Mouse (Mus musculus) forebrain, embryonic 15.5 days (tissue): ENCODE measurements around the gene Prlr. TPM values are rescaled to one million over a fixed set of nuclear protein-coding genes. Genes with fewer than 3 reads are reported as not detected.

ENCODE experiments used
- ATAC-seq: fragments of 200-750 bp; cut with Nextera tagmentation; replicated peaks from 2 replicates; pipeline ENCODE4 v1.8.0; 2017; ENCODE audit warnings: mild to moderate bottlenecking, moderate TSS enrichment, moderate library complexity
- H3K27ac ChIP-seq: fragments of 300-500 bp; sonication (generic); replicated peaks from 2 replicates; pipeline ENCODE4 v1.5.1; 2015; ENCODE audit warnings: mild to moderate bottlenecking, inconsistent platforms
- H3K27me3 ChIP-seq: fragments of 300-500 bp; sonication (generic); 2 replicates; pipeline ENCODE4 v1.6.1; 2015; ENCODE audit warnings: inconsistent platforms
- H3K36me3 ChIP-seq: fragments of 300-500 bp; sonication (generic); 2 replicates; pipeline ENCODE4 v1.6.1; 2015; ENCODE audit warnings: mild to moderate bottlenecking, inconsistent platforms
- H3K4me1 ChIP-seq: fragments of 300-500 bp; sonication (generic); 2 replicates; pipeline ENCODE4 v1.6.1; 2015; ENCODE audit warnings: inconsistent platforms
- H3K4me2 ChIP-seq: fragments of 300-500 bp; sonication (generic); replicated peaks from 2 replicates; pipeline ENCODE4 v1.6.1; 2015; ENCODE audit warnings: mild to moderate bottlenecking, inconsistent platforms
- H3K4me3 ChIP-seq: fragments of 300-500 bp; sonication (generic); 2 replicates; pipeline ENCODE4 v1.5.1; 2015; ENCODE audit warnings: mild to moderate bottlenecking, inconsistent platforms
- H3K9ac ChIP-seq: fragments of 300-500 bp; sonication (generic); replicated peaks from 2 replicates; pipeline ENCODE4 v1.6.1; 2015; ENCODE audit warnings: mild to moderate bottlenecking, inconsistent platforms
- H3K9me3 ChIP-seq: fragments of 300-500 bp; sonication (generic); 2 replicates; pipeline ENCODE4 v1.6.1; 2016; ENCODE audit warnings: inconsistent platforms
- WGBS: fragments of 180-500 bp; shearing (Covaris S2); methylation state at CpG from one replicate; pipeline ENCODE4 v1.1.7; 2015; ENCODE audit warnings: mixed read lengths; 5-methylcytosine and 5-hydroxymethylcytosine counted together
- polyA plus RNA-seq: library from polyadenylated mRNA; unstranded; fragments of >200 nt; fragmentation: Nextera tagmentation; extraction: Ambion mirVana; gene quantifications from 2 replicates; pipeline ENCODE4 v1.2.1, GENCODE M21; 2015

Prlr gene
- polyA plus RNA-seq, 1 experiment from 2014 or later = 0.57 TPM

- Histone ChIP-seq H3K4me2 (no peak overlapping the region), H3K9me3 (no peaks in the 10 kb centered on the region), H3K27me3 (no peaks in the 10 kb centered on the region), H3K4me1 (no peaks in the 10 kb centered on the region), H3K27ac (no peak overlapping the region), H3K9ac (no peak overlapping the region), H3K4me3 (no peak overlapping the region), H3K36me3 (no peaks in the 10 kb centered on the region)
- no peak for ATAC-seq
Measured at GRCm38 (mm10) chr15:10283661-10284060, 106.6 kb downstream of the Prlr start.

DNA sequence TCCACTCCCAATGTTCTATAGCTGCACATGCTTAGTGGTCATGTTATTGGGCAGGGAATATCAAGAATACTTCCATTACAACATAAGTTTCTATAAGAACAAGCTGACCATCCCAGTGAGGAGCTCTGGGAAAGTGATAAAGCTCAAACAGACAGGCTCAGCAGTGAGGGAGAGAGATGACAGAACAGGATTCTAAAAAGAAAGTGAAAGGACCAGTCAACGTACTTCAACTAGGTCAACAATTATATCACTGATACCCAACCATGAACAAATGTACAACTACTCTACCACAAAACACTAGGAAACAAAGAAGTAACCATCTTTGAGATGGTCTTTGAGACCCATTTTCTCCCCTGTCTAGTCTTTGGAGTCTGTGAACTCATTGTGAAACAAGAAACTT, 119.5 kb downstream of the Prlr start:
- Histone ChIP-seq H3K27ac (no peak overlapping the region), H3K36me3 (no peaks in the 10 kb centered on the region), H3K27me3 (no peaks in the 10 kb centered on the region), H3K9me3 (no peaks in the 10 kb centered on the region), H3K4me3 (no peak overlapping the region), H3K9ac (no peak overlapping the region), H3K4me1 (no peaks in the 10 kb centered on the region), H3K4me2 (no peak overlapping the region)
- WGBS = 96% methylated on average over 1 of the region's 1 CpGs
- ATAC-seq = no peak

DNA sequence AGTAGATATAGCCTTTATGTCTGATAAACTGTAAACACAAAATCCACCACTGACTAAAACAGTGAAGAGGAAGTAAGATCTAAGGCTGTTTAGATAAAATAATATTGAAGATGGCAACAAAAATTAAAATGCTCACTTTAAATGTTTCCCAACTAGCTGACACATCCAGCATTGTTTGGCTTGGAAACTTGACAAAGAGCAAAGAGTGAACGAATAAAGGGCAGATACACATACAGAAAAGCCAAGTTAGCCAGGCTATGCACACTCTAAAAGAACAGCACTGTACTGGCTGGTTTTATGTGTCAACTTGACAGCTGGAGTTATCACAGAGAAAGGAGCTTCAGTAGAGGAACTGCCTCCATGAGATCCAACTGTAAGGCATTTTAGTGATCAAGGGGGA, 121.0 kb downstream of the Prlr start:
- Histone ChIP-seq H3K4me2 (no peak overlapping the region), H3K4me3 (no peak overlapping the region), H3K27ac (no peak overlapping the region), H3K27me3 (no peaks in the 10 kb centered on the region), H3K9ac (no peak overlapping the region), H3K4me1 (no peaks in the 10 kb centered on the region), H3K9me3 (no peaks in the 10 kb centered on the region), H3K36me3 (no peaks in the 10 kb centered on the region)
- WGBS = 58% methylated on average over 1 of the region's 1 CpGs
- ATAC-seq = no peak

GRCm38 (mm10) chr15:10299467-10299866, 122.4 kb downstream of the Prlr start:
- H3K4me3 ChIP-seq = no peak overlapping the region

DNA sequence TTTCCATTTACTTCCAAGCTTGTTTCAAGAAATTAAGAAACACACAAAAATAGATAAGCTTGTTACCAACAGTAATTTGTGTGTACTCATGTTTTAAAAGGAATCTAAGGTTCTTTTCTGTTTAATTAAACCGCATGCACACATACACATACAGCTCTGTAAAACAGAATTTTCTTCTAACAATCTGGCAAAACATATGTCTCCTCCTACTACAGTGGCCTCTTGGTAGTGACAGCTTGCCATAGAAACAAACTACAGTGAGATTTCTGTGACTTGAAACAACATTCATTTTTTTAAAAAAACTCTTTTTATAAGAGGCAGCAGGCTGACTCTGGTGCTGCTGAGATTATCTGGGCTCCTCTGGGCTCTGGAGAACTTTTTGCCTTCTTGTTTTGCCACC, 129.4 kb downstream of the Prlr start:
- no peak overlapping the region for H3K27ac ChIP-seq
- WGBS = 84% methylated on average over 1 of the region's 1 CpGs
- no peak overlapping the region for H3K4me3 ChIP-seq
- no peak overlapping the region for H3K4me2 ChIP-seq
- no peaks in the 10 kb centered on the region for H3K36me3 ChIP-seq
- no peaks in the 10 kb centered on the region for H3K4me1 ChIP-seq
- H3K9me3 ChIP-seq = no peaks in the 10 kb centered on the region
- no peak overlapping the region for H3K9ac ChIP-seq
- ATAC-seq = peak; percentile 78
- H3K27me3 ChIP-seq = no peaks in the 10 kb centered on the region

More at GRCm38 (mm10) chr15:10299467-10299866, 122.4 kb downstream of the Prlr start:
- Histone ChIP-seq H3K27ac (no peak overlapping the region), H3K4me1 (no peaks in the 10 kb centered on the region), H3K4me2 (no peak overlapping the region), H3K36me3 (no peaks in the 10 kb centered on the region), H3K9me3 (no peaks in the 10 kb centered on the region), H3K9ac (no peak overlapping the region), H3K27me3 (no peaks in the 10 kb centered on the region)
- no peak for ATAC-seq
- WGBS = 67% methylated on average over 3 of the region's 3 CpGs

DNA sequence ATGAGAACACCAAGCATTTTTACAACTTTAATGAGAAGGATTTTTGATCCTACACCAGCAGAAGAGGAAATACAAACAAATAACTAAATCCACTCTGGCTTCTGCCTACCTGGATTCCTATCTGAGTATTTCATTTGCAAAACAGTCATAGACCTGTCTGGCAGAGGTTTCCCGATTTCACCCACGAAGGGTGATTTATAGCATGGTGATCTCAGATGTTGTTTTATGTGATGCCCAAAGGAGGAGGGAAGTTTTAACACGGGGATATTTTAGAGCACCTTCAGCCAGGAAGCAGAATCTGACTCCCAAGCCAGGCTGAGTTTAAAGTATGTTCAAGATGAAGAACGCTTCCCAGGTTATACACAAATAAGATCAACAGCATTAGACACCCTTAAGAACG, 134.8 kb downstream of the Prlr start:
- H3K4me3 ChIP-seq = no peak overlapping the region
- H3K9me3 ChIP-seq = no peaks in the 10 kb centered on the region
- no peak overlapping the region for H3K9ac ChIP-seq
- no peak overlapping the region for H3K27ac ChIP-seq
- H3K27me3 ChIP-seq = no peaks in the 10 kb centered on the region
- ATAC-seq = no peak
- H3K4me2 ChIP-seq = no peak overlapping the region
- H3K36me3 ChIP-seq = no peaks in the 10 kb centered on the region
- WGBS = 89% methylated on average over 5 of the region's 5 CpGs
- H3K4me1 ChIP-seq = no peaks in the 10 kb centered on the region

GRCm38 (mm10) chr15:10313522-10314455, 136.8 kb downstream of the Prlr start:
- no peaks in the 10 kb centered on the region for H3K9me3 ChIP-seq
- peak; percentile 78; the same call in 1 of the 2 replicates for ATAC-seq
- no peak overlapping the region for H3K9ac ChIP-seq
- no peak overlapping the region for H3K27ac ChIP-seq
- no peaks in the 10 kb centered on the region for H3K4me1 ChIP-seq
- H3K4me2 ChIP-seq = no peak overlapping the region
- 59% methylated on average over 7 of the region's 7 CpGs for whole genome bisulfite sequencing
- no peaks in the 10 kb centered on the region for H3K27me3 ChIP-seq
- H3K4me3 ChIP-seq = no peak overlapping the region
- no peaks in the 10 kb centered on the region for H3K36me3 ChIP-seq

- Histone ChIP-seq H3K36me3 (no peaks in the 10 kb centered on the region), H3K9ac (no peak within 1 kb of the TSS), H3K27me3 (no peaks in the 10 kb centered on the region), H3K4me1 (no peaks in the 10 kb centered on the region), H3K27ac (no peak within 1 kb of the TSS), H3K4me3 (no peak within 1 kb of the TSS), H3K4me2 (no peak within 1 kb of the TSS), H3K9me3 (no peaks in the 10 kb centered on the region)
- ATAC-seq = no peak
- 86% methylated on average over 2 of the region's 2 CpGs for WGBS
Measured at GRCm38 (mm10) chr15:10325080-10325479, 148.0 kb downstream of the Prlr start, which contains the start of gene Gm21973. Gm21973 (plus strand) TSS chr15:10325380.

- no peak overlapping the region for H3K4me3 ChIP-seq
- H3K4me1 ChIP-seq = no peaks in the 10 kb centered on the region
- no peak overlapping the region for H3K9ac ChIP-seq
- no peaks in the 10 kb centered on the region for H3K9me3 ChIP-seq
- no peaks in the 10 kb centered on the region for H3K27me3 ChIP-seq
- H3K4me2 ChIP-seq = no peak overlapping the region
- H3K36me3 ChIP-seq = no peaks in the 10 kb centered on the region
- 48% methylated on average over 3 of the region's 3 CpGs for WGBS
- H3K27ac ChIP-seq = no peak overlapping the region
- ATAC-seq = no peak
Measured at GRCm38 (mm10) chr15:10330626-10331025, 153.6 kb downstream of the Prlr start.

DNA sequence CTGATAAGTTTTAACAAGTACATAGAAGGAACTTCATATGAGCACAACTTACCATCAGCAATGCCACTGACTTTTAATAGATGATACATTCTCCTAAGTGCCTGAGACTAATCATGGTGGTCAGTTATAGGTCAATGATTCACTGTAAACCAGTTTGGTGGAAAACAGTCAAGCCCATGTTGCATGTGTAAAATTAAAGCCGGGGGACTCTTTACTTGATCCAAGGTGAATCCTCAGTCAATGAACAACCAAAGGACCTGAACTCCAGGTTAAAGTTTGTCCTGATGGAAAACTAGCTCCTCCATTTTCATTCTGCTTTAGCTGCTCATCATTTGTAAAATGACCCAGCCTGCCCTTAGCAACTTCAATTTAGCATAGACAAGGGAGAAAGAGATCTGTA, 155.5 kb downstream of the Prlr start:
- Histone ChIP-seq H3K36me3 (no peaks in the 10 kb centered on the region), H3K4me2 (no peak overlapping the region), H3K9me3 (no peaks in the 10 kb centered on the region), H3K27me3 (no peaks in the 10 kb centered on the region), H3K27ac (no peak overlapping the region), H3K4me1 (no peaks in the 10 kb centered on the region), H3K4me3 (no peak overlapping the region), H3K9ac (no peak overlapping the region)
- ATAC-seq = no peak
- WGBS = 94% methylated on average over 1 of the region's 1 CpGs

- no peaks in the 10 kb centered on the region for H3K9me3 ChIP-seq
- 69% methylated on average over 3 of the region's 3 CpGs for WGBS
- no peaks in the 10 kb centered on the region for H3K4me1 ChIP-seq
- H3K9ac ChIP-seq = no peak overlapping the region
- H3K36me3 ChIP-seq = no peaks in the 10 kb centered on the region
- no peak for ATAC-seq
- no peak overlapping the region for H3K4me2 ChIP-seq
- H3K27me3 ChIP-seq = no peaks in the 10 kb centered on the region
- no peak overlapping the region for H3K4me3 ChIP-seq
- H3K27ac ChIP-seq = no peak overlapping the region
Measured at GRCm38 (mm10) chr15:10338606-10339005, 161.6 kb downstream of the Prlr start.

DNA sequence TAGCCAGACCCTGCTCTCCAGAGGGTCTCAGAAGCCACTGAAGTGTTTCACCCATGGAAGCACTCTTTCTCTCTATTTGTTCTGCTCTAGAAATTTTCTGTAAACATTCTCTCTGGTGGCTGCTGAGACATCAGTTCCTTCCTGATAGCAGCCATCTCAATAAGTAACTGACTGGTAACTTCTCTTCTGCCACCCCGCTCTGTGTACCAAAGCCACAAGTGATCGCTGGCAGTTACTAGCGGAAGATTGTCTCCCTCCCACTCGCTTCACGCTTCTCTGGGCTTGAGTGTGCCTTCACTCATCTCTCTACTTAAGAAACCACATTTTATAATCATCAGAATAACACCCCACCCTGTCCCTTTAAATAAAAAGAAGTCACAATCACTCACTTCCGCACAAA, 170.0 kb downstream of the Prlr start:
- no peak overlapping the region for H3K27ac ChIP-seq

More for the DNA sequence above, 170.0 kb downstream of the Prlr start:
- H3K4me1 ChIP-seq = no peaks in the 10 kb centered on the region
- no peak overlapping the region for H3K4me2 ChIP-seq
- ATAC-seq = no peak
- no peaks in the 10 kb centered on the region for H3K36me3 ChIP-seq
- H3K27me3 ChIP-seq = no peaks in the 10 kb centered on the region
- H3K4me3 ChIP-seq = no peak overlapping the region
- H3K9me3 ChIP-seq = no peaks in the 10 kb centered on the region
- H3K9ac ChIP-seq = no peak overlapping the region
- 93% methylated on average over 6 of the region's 6 CpGs for WGBS
